Mouse (Mus musculus) adrenal gland, postnatal 4 days (tissue): Measurements from ENCODE around the gene Igf1. TPM values are rescaled to one million over a fixed set of nuclear protein-coding genes. Genes with fewer than 3 reads are reported as not detected.

Source experiments
- DNase-seq, 2 experiments: peaks; one replicate each; pipeline ENCODE4 v3.0.0; 2021 to 2022; ENCODE audit warnings: low spot score in 2 of 2, mixed read lengths in 2 of 2
- total RNA-seq, 2 experiments: library from RNA; stranded (reverse); gene quantifications; 2 replicates each; pipeline ENCODE4 v1.2.3; 2021

Igf1 gene
- total RNA-seq, 2 experiments from 2014 or later, result 46.1 to 62.4 TPM

DNA sequence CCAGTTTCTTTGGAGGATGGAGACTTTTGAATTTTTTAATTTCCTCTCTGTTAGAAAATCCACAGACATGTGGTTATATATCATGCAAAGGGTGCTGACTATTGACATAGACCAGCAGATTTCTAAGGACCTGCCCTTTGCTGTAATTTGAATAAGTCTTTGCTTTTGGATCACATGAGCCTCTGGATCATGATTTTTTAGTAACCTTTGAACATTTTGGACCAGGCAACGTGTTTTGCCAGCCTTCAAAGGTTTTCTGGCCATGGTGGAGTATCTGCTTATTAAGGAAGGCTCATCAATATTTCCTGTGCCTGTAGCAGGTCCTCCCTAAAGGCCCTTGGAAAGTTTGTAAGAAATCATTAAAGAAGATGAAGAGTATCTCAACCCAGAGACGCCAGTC is 37.3 kb downstream of the Igf1 start:
- DNase-seq, result no peak

DNA sequence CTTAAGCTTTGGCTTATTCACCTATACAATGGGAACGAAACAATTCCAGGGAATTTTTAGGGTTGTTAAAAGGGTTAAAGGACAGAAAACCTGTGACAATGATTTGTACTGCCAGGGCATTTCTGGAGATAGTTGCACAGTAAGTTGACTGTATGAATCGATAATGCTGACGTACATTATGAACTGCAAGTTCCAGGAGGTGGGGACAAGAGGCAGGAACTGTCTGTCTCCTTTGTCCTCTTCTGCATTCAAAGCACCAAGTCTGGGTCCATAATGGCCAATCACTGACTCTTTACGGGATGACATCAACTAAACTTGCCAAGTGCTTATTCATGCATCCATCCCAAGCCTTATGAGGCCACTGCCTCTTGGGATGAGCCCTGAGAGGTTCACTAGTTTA is 39.3 kb downstream of the Igf1 start:
- DNase-seq, result no peak

- DNase-seq, result no peak
Observed at GRCm38 (mm10) chr10:87898826-87899225, 40.8 kb downstream of the Igf1 start.

DNA sequence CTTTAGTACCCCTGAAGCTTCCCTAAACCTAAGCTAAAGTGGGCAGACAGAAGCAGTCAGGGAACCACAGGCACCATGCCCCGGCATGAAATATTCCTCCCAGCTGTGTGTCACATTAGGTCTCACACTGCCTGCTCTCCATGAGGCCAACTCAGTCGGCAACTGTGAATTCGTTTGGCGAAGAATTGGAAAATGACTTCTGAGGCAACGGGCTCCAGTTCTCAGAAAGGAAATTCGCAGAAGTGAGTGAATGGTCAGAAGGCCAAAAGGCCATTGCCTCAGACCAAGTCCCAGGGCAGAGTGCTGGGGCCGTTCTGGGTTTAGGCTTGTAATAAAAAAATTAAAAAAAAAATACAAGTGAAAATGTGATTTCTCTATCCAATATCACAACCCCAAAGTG is 43.9 kb downstream of the Igf1 start:
- DNase-seq, result no peak

- DNase-seq, result no peak
Observed at GRCm38 (mm10) chr10:87904324-87904723, 46.3 kb downstream of the Igf1 start.

DNA sequence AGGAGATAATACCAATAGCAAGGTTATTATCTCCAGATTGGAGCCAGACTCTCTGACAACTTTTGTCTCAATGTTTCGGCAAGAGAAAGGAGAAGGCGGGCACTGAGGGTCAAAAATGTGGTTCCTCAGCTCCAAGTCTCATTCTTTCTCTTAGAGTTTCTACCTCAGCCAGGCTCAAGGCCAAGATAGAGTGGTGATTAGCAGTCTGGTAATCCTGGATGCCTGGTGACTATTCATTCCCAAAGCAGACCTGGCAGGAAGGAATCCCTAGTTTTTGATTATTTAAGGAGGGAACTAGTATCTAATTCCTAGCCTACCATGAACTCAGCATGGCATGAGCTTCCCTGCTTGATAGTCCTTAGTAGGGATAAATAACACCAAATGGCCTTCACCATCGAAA is 47.0 kb downstream of the Igf1 start:
- DNase-seq, result no peak

DNA sequence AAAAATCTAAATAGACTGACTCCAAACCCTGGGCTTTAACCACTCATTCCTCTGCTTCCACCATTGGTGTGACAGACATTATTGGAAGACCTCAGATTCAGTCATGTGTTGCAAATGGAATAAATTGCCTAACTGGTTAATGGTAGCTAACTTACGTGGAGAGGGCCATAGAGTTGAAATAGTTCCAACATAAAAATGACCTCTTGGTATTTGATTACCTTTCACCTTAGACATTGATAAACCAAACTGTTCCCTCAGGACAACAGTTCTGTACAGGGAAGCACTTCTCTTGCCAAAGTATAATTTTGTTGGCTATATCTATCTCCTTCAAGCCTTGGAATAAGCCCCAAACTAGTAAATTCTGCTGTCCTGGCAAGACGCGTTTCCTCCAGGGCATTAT is 48.1 kb downstream of the Igf1 start:
- DNase-seq, result no peak

GRCm38 (mm10) chr10:87906757-87907307 is 48.8 kb downstream of the Igf1 start:
- DNase-seq, result no peak

- DNase-seq, result no peak
Observed at GRCm38 (mm10) chr10:87913852-87914251, 55.8 kb downstream of the Igf1 start.

- DNase-seq, result no peak
Observed at GRCm38 (mm10) chr10:87914932-87915331, 56.9 kb downstream of the Igf1 start.

DNA sequence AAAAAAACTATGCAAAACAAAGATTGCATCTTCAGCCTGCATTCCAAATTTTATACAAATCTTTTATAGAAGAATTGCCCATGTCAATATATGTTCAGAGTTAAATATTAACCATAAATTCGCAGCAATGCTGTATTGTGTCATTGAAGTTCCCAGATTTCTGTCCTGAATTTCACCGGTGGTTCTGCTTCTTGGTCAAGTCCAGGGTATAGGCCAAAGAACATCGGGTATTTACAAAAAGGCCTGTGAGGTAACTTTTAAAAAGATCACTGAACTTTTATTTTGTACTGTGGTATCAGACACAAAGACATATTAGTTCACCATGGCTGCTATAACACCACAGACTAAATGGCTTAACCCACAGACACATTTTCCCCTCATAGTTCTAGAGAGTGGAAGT is 57.7 kb downstream of the Igf1 start:
- DNase-seq, result no peak

- no peak for DNase-seq
Observed at GRCm38 (mm10) chr10:87922263-87922662, 64.2 kb downstream of the Igf1 start.

DNA sequence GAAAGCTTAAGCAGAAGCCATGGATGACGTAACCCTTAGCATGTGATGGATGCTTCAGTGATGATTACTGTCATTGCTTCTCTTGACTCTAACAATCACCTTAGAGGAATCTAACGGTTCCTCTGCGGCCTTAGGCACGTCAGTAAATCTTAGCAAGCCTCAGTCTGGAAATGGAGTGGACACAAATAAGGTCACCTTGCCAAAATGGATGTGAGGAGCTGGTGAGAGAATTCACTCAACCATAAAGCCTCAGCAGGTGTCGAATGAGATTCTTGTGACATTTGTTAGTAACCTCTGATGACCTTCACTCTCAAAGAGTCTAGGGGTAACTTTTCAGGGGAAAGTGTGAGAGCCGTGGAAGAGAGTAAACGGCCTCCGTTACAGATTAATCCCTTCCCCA is 68.5 kb downstream of the Igf1 start:
- no peak for DNase-seq

GRCm38 (mm10) chr10:87927131-87927609 is 69.1 kb downstream of the Igf1 start:
- DNase-seq, result peak in 1 of 2 experiments; percentile 18

DNA sequence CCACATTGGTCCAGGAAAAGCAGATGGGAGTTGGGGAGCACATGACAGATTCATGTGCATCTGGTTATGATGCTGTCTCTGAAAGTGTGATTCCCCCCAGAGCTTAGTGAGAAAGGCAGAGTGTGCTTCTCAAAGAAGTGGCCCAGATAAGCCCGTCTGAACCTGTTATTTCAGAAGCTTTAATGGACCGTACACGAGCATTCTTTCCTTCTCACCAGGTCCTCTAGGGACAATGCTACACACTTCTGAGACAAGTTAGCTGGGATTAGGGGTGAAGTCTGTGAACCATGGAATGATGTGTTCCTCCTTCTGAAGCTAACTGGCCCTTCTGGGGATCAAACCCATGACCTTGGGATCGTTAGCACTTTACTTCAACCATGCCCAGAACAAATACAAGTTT is 90.1 kb downstream of the Igf1 start:
- no peak for DNase-seq

GRCm38 (mm10) chr10:87971536-87971935 is 113.5 kb downstream of the Igf1 start:
- DNase-seq, result no peak

- DNase-seq, result no peak
Observed at GRCm38 (mm10) chr10:87973911-87974631, 116.0 kb downstream of the Igf1 start.

- no peak for DNase-seq
Observed at GRCm38 (mm10) chr10:87985375-87985774, 127.3 kb downstream of the Igf1 start.

- no peak for DNase-seq
Observed at GRCm38 (mm10) chr10:87986201-87986600, 128.1 kb downstream of the Igf1 start.
